Mouse (Mus musculus) MN1 (cell line): ENCODE measurements around the gene Rtp1.

Experiments
- DNase-seq: peaks from one replicate; pipeline ENCODE4 v3.0.0-alpha.2; 2016; ENCODE audit warnings: low spot score

The Rtp1 gene

DNA sequence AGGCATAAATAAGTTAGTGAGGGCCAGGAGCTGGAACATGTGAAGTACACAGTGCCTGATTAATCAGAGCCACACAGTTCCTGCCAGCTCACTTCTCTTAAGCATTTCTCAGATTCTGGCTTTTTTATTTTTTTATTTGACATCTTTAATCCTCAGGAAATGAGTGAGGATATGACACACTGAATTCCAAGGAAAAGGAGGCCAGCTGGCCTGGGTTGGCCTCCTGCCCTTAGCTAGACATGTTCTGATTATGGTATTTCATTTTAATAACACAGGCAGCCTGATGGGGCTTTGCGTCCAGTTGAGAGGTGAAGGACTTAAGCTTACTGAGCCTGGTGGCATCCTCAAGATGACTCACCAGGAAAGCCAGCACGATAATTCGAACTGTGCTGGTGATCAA, 27.6 kb downstream of the Rtp1 start:
- DNase-seq: no peak

DNA sequence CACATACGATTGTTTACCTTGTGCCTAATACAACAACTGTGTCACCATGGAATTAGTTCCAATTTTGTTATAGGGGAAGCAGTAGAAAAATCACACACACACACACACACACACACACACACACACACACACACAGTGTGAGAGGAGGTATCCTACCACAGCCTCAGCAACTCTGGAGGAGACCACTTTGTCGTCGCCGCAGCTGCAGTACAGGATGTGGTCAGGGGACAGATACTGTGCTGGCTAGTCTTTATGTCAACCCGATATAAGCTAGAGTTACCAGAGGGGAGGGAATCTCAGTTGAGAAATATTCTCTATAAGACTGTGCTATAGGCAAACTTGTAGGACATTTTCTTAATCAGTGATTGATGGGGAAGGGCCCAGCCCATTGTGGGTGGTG, 28.4 kb downstream of the Rtp1 start:
- no peak for DNase-seq

DNA sequence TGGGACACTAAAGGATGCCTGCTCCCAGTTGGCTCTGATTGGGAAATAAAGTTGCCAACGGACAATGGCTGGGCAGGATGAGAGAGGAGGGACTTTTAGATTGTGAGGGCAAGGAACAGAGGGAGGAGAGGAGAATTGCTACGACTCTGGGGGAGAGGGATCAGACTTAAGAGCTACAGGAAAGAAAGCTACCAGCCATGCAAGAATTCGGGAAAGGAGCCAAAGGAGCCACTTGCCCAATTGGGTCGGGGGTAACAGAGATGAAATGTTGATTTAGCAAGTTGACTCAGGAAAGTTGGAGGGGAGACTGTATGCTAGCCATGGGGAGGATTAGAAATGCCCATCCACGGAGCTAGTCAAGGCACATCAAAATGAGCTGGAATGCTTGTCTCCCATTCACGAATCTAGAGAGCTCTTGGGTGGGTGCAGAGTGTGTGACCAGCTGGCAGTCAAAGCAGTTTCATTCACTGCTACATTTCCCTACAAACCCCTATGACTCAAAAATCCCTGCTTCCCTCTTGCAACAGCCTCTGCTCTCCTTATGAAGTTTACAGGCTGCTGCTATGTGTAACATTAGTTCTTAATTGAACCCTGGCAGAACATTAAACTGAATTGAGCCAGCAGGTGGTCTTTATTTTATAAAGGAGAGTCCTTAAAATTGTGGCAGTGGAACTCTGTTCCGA, 30.1 kb downstream of the Rtp1 start:
- no peak for DNase-seq

DNA sequence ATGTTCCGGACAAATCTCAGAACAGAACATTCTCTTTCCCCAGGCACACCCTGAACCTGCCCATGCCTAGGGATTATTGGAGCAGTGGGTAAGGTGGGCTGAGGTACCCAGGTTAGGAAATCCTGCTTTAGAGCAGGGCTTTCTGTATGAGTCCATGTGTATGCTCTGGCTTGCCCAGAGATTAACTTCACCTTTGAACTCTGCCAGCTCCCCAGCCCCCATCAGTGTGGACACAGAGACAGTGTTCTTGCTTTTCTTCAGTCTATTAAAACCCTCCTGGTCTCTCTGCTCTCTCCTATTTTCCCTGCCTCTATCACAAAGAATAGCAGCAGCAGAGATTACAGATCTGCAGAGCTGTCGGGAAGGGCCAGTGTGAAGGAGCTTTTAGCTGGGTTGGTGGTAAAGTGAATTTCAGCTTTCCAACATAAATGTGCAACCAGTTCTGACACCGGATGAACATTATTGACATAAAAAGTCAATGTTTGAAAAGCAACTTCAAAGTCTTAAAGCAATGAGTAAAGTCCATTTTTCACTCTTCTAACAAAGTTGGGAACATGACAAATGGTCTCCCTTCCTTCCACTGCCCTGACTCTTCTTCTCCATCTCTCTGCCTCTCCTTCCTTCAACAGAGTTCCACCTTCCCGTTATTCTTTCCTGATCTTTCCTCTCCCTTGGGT, 34.9 kb downstream of the Rtp1 start:
- no peak for DNase-seq

DNA sequence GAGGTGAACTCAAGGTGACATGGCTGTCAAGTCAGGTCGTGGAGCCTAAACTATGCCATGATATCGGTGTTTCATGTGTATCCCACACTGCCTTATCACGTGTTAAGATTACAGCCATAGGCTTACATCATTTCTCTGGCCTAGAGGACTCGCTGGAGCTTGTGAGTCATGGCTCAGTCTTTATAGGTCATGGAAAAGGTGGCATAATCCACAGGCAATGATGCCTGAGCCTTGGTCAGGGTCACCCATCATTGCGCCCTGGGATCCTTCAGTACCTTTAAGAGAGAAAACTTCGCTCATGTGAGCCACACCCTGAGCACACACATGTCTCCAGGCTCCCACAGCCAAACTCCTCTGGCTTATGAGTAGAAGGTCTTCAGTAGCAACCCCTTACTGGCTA, 42.6 kb downstream of the Rtp1 start:
- no peak for DNase-seq

DNA sequence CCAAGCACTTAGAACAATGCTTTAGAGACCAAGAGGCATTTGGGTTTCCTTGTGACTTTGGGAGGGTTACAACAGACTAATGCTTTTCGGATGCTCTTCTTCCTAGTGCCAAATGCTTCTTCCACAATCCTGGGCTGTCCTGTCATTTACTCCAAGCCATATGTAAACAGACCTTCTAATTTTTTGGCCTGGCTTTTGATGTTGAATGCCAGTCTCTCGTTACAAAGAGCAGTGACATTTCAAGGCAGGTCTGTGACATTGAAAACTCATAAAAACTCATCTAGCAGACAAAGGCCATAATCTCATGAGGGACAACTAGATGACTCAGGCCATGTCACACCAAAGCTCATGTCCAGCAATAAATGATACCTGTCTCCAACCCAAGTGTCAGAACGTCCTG, 43.1 kb downstream of the Rtp1 start:
- DNase-seq: no peak

DNA sequence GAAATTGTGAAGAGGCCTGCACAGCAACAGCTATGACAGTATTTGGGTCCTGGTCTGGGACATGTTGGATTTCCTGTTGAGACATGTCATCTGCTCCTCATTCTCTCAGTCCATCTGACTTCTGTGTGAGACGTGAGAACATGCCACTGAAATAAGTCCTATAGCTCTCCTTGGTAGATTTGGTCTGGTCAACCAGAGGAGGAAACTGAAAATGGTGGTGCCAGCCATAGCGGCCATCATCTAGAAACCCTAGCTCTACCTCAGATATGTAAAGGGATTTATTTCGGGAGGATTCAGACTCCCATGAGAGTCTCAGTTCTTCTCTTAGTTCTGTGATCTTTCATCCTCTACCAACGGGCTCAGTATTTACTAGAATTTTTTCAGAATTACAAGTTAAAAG, 46.7 kb downstream of the Rtp1 start:
- DNase-seq: no peak

DNA sequence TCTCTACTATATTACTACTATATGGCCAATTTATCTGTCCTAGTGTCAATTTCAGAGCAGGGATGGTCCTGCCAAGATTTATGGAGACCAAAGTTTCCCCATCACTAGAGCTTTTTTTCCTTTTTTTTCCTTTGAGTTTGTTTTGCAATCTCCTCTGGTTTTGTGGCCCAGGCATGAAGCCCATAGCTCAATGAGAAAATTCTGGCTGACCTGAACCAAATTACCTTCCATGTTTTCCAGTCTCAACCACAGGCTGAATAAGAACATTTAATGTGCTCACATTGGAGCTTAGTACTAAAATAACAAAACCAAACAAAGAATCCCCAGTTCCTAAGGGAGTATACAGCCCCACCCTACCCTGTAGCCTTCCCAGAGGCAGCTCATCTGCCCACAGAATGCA, 47.7 kb downstream of the Rtp1 start:
- no peak for DNase-seq

DNA sequence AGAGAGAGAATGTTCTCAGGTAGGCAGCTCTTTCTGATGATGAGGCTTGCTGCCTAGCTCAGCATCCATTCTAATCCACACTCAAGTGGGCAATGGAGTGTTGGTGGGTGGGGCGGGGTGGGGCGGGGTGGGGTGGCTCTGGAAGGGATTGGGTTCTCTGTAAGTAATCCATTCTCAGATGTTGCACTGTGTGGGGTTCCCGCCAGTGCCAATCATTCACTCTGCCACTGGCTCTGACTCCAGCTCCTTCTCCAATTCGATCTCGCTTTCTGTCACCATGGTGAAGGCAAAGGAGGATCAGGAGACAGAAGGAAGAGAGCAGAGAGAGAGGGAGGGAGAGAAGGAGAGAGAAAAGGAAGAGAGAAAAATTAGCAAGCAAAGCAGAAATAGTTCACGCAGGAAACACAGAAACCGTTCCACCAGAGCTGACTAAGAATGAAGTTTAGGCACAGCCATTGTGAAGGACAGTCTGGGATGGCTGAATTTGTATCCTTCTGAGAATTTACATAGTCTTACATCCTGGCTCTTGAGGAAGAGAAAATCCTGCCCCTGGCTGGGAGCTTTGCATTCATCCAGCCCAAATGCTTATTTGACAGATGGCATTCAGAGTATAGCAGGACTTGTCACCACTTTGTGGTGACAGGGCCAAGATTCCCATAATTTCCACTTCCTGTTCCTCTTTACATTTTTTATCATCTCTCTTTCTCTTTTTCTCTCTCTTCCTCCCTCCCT, 51.1 kb downstream of the Rtp1 start:
- DNase-seq: no peak

DNA sequence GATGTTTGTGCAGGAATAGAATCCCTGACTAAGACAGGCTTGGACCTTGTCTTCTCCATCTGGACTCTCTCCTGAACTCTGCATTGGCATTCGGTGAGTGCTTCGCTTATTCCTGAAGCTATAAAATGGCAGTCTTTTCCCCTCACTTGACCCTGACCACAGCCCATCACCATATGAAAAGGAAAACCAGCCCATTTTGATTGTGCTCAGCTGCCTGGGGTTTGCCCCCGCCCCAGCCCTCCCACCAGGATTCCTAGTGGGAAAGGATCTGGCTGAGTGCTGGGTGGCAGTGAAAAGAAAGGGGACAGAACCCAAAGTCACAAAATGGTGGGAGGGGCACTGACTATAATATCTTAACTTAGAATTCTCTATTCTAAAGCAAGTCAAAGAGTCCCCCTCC, 53.3 kb downstream of the Rtp1 start:
- DNase-seq: no peak

DNA sequence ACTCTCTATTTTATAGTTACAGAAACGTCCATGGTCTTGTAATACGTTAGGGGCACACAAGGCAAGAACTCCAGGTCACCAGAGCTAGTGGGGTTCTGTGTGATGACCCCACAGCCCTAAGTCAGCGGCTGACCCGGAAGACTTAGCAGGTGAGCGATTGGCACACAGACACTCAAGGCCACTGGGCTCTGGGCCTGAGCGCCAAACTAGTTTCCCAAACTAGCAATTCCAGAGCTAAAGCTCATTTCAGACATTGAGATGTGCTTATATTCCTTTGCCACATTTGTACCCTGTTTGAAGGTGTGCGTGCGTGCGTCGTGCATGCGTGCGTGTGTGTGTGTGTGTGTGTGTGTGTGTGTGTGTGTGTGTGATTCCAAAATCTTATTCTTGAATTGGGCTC, 53.9 kb downstream of the Rtp1 start:
- no peak for DNase-seq

DNA sequence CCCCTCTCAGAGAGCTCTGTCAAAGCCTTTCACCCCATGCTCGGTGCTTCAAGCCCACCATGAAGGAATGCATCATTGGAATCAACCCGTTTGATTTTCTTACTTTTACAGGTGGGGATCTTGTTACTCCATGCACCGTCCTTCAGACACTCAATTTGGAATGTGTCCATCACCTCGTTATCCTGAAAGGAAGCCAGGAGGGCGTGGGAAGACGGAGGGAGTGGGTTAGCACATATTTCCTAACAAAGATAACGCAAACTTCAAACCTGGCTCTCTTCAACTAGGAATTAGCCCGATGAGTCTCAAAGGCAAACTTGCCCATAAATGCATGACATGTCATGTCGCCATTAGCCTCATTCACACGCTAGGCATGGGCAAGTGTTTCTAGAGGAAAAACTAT, 54.4 kb downstream of the Rtp1 start:
- no peak for DNase-seq
